Mouse (Mus musculus) 3134 (cell line): ENCODE measurements at regions not wholly inside any gene's neighbourhood (a gene's known extent, or its start where the extent isn't known, plus 50 kb on each side); places are given as distances from the start of the nearest gene placed in this dataset.
"Not testable (repeated sequence)": the region's sequence is repeated elsewhere in the genome, so short reads cannot be mapped to it uniquely, and the experiment has no call there.

Experiments used
- DNase-seq: peaks from one replicate; pipeline ENCODE4 v3.0.0-alpha.2; 2011; ENCODE audit warnings: low spot score; ENCODE audit not compliant: insufficient read length; ENCODE audit errors: extremely low read depth

DNA sequence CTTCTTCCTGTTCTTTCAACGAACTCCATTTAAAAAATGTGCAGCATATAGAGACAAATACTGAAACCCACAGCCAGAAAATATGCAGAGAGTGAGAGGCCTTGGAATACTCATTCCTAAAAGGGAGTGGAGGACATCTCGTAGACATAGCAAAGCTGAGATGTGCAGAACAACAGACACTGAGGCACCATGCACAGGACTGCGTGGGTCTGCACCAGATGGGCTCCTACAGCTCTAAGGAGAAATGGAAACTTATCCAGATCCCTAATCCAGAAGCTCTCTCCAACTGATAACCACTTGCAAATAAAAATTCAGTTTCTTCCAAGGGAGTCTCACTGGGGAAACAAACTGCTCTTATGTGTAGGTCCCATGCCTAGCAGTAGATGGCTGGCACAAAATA, 101.6 kb downstream of the Slc25a24 start:
- DNase-seq, result no peak

DNA sequence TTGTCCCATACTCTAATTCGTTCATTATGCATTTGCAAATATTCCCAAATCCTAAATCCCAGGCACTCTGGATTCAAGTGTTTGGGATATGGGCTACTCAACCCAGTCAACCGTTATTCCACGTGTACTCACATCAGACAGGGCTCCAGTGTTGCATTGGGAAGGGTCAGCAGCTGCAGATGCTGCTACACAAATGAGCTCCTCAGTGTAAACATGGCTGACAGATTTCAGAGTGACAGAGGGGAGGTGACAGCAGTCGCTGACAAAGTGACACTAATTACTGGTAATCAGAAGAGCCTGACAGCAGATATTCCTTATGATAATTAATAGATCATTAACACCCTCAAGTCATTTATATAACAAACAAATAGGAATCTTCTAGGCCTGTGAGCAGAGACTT, 106.2 kb upstream of the Vav3 start:
- no peak for DNase-seq

DNA sequence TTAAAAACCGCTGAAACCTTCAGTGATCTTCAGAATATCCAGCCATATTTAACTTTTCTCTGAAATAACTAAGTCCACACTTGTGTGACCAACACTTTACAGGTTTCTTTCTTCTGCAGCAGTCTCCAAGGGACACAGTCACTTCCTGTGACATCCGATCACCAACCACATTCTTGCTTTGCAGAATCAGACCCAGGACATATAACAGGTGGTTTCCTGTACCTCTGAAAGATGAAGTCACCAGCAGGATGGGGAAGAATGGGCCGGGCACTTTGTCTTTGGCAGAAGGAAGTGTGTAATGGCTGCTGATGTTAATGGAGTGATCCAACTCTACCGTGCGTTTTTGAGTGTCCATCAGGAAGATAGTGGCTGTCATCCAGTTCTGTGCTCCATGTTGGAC, 103.5 kb upstream of the Vav3 start:
- DNase-seq, result no peak

DNA sequence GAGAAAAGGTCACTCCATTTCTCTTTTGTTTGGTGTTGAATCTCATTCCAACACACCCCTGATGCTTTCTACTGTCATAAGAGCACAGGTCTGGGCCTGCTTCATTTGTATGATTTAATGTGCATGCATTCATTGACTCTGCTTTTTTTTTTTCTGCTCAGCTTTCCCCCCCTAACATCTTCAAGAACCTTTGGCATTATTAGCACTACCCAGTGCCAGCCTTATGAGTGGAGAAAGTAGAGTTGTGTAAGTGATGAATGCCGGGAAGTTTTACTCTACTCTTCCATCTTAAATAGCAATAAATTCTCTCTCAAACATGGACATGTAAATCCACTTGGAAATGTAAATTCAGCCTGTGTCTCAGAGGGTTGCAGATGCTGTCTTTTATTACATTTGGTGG, 97.0 kb upstream of the Vav3 start:
- DNase-seq, result no peak

DNA sequence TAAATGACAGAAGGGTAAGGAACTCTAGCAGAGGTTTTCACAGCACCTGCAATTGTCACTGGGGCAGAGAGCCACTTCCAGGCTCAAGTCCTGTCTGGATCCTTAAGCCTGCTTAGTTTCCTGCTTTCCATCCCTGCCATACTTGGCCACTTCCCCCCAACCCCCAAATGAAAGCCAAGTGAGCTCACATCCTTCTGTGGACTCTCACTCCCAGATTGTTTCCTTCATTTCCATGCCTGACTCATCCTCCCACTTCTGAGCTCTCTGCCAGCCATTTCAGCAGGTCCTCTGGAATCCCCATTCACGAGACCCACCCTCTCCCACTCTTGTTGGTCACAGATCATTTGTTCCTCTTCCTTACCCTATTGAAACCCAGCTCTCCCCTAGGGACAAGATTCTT, 91.7 kb upstream of the Vav3 start:
- peak; percentile 39 for DNase-seq

DNA sequence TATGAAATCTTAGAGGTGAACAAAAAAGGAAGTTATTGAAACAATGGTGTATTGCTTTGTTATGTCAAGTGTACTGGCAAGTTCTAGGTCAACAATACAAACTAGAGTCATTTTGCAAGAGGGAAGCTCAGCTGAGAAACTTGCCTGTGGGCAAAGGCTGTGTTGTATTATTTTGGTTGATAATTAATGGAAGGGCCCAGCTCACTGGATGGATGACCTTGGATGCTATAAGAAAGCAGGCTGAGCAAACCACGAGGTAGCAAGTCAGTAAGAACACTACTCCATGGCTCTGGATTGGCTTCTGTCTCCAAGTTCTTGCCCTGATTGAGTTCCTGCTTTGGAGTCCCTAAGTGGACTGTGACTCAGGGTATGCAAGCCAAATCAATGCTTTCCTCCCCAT, 91.1 kb upstream of the Vav3 start:
- no peak for DNase-seq

DNA sequence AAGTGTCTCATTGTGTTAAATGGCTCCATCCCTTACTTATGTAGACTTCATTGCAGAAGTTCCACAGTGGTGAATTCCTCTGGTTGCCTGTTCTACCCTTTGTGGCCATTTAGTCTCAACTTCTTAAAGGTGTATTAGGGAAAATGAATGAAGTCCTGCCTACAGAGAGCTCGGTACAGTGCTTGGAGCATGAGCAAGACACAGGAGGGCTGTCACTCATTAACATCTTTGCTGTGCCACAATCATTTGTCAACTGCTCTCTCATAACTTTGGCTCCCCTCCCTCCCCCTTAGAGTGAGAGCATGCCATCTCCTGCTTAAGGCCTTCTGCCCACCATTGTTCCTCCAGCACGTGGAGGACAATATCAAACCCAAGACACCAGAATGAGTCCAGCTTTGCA, 90.5 kb upstream of the Vav3 start:
- DNase-seq, result no peak

DNA sequence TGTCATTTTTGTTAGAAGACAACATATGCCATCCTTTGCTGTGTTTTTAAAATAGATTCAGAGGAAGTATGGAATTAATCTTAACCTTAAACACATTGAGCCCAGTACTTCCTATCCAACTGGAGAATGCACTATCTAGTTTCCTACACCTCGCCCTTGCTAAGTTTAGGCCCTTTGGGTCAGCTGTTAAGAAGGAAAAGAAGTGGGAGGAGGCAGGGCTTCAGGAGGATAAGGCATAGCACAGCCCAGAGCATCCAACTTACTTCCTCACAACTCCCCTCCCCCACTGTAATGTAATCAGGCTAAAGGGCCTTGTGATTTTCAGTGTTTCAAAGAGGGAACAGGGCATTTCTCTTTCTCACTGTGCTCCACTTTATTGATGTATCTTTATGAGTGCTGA, 88.7 kb upstream of the Vav3 start:
- no peak for DNase-seq

DNA sequence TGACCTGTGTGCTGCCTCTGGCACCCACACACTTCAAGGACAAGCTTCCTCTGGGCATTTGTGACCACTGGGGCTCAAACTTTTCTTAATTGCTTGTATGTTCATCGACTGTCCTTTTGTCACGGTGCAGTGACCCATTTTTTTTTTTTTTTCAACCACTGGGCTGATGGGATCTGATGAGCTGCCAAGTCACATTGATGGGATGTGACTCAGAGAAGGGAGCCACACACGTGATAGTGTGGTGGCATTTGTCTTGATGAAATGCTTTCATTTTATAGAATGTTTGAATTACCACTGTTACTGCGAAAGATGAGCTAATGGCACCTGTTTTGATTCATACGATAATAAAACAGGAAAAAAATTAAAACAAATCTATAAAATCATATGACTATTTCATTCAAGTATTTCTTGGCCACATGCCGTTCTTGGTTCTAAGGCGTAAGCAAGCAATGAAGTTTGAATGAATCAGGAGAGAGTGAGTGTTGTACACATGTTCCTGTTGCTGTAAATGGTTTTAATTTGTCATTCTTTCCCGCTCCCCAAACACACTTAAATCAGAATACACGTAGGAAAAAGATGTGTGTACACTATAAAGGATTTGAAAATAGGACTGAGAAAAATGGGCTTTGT, 86.3 kb upstream of the Vav3 start:
- peak; percentile 81 for DNase-seq

DNA sequence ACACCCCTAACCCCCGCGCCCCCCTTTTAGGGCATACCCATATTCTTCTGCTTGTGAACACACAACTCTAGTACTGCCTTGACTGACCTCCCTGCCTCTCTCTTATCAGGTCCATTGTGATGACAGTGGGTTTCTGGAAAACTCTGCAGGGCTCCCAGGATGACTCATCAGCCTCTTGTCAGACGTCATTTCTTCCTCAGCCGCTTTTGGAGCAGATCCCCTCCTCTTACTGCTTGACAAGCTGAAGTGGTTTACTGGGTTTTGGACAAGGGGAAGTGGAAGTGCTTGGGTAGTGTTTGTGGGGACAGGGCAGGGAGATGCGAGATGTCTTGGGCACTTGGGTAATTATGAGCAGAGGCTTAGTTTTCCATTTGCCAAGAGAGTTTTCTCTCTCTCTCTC, 85.5 kb upstream of the Vav3 start:
- DNase-seq, result peak; percentile 44

DNA sequence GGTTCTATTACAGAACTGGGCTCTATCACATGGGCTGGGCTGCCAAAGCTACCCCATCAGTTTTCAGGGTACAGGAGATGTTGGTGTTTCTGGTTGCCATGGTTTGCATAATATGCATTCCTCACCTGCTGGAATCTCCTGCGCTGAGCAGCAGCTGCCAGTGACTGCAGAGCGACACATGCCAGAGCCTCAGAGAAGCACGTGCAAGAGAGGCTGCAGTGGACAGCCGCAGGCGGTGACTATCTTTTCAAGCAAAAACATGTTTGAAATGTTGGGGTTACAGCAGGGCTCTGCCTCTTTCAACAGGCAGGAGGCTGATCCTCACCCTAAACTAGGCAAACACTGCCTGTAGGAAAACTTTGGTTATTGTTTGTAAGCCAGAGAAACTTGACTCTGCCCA, 83.7 kb upstream of the Vav3 start:
- DNase-seq, result no peak

DNA sequence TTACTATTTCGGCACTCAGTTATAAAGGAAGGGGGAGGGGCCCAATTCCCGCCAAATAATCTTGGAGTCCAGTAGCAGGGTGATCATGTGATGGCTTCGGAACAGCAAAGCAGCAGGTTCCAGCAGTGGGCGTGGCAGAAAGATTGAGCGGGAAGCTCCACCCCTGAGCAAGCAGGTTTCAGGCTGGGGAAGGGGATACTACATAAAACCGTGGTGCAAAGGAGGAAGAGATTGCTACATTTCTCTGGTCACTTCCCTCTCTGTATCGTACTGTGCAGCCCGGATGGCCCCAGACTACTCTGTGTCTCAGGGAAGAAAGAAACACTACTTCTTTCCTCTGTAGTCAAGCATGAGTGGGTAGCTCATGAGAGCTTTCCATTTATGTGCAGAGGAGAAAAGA, 73.5 kb upstream of the Vav3 start:
- DNase-seq, result not testable (repeated sequence)

DNA sequence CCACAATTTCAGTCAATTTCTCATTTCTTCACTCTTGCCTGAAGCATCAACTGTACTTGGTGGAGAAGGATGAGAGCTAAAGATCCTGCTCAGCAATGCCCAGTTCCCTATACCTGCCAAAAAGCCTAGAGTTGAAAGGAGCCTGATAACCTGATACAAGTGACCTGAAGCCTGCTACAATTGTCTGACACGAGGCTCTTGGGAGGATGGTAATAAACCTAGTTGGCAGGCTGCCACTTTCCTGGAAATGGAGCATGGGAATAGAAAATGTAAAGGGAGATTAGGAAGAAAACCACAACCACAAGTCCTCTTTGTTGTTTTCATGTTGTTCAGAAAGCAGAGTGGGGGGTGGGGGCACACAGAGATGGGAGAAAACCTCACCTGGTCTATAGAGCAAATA, 69.7 kb upstream of the Vav3 start:
- DNase-seq, result no peak

DNA sequence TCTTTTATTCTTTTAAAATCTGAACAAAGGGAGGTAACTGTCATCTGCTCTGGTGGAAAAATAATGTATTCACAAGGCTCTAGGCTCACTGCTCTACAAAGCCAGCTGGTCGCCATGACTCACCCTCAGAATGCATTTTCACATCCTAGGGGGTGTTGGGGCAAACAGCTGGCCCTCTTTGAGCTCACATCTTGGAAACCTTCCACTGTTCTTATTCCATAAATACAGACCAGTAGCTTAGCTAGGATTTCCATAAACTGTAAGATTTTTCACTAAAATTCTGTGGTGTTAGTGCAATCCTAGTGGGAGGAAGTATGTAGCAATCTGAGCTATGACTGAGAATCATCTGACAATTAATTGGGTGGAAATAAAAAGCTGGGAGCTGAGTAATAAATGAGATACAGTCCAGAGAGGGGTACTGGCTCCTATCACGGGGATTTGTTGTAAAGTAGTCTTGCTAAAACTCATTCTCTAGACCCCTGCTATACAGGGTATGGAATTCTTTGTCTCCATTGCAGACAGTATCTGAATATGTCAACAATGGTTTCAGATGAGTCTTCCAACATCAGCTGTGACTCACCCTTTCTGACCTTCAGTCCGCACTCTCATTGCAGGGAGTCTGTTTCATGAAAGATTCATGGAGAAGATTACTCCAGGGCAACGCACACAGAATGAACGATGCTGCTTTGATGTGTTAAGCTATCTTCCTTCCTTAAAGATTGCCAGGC, 67.2 kb upstream of the Vav3 start:
- peak; percentile 58 for DNase-seq

DNA sequence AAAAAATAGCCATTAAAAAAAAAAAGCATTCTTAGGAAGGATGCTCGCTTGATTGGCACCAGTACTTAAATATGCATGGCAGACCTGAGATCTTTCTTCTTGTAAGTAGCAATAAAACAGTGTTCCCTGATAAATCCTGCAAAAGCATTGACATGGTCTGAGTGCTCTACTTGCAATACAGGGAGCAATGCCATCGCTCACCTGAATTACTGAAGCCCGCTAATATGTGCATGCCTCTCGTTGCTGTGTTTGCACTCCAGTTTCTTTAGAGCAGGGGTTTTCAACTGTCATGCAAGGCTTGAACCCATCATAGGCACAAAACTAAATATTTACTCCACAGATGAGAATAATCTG, 66.7 kb upstream of the Vav3 start:
- no peak for DNase-seq

DNA sequence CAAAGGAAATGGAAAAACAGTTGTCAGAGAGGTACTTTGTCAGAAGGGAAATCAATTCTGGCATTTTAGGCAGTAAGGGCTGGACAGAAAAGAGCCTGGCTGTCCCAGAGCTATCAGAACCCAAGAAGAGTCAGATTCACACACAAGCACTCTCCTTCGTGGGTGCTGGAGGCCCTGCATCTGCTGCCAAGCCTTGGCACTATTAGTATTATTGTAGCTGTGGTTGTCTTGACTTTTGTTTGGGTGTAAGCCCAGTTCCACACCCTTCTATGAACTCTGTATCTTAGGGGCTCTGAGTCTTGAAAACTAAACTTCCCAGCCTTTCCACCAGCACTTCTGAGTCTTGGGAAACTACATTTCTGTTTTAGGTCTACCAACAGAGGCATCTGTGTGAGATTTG, 61.4 kb upstream of the Vav3 start:
- peak; percentile 53 for DNase-seq

DNA sequence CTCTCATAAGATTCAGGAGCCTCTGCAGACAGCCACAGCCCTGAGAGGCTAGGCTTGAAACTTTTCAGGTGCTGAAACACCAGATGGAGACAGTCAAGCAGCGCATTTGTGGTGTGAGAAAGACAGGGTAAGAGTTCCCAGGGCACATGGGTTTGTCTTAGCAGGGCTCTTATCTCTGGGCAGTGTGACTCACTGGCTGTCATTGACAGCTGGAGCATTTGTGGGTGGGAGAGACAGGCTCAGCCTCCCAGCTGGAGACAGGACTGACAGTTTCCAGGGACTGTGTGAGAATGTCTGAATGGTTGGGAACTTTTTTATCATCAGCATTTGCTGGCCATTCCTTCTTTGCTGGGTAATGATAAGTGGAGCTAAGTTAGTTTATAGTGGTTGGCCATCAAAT, 53.9 kb upstream of the Vav3 start:
- DNase-seq, result peak; percentile 27
